Mouse (Mus musculus): ENCODE data around the gene Pcbp3. TPM values are rescaled to one million over a fixed set of nuclear protein-coding genes. Genes with fewer than 3 reads are reported as not detected.
A peak's percentile ranks its signal among the peaks of the same experiment; 100 is the strongest.

Pcbp3 gene
- polyA plus RNA-seq, 1 experiment from 2014 or later = 43.5 TPM

GRCm38 (mm10) chr10:76874398-76874797 is 87.3 kb downstream of the Pcbp3 start:
- H3K9ac ChIP-seq = no peak overlapping the region
- H3K4me1 ChIP-seq (replicated peaks) = peaks cover 16% of the 10 kb centered on the region; the same call in 1 of the 2 replicates
- H3K27me3 ChIP-seq (replicated peaks) = no peaks in the 10 kb centered on the region
- WGBS = 79% methylated on average over 1 of the region's 1 CpGs
- H3K9me3 ChIP-seq = no peaks in the 10 kb centered on the region
- H3K36me3 ChIP-seq = no peaks in the 10 kb centered on the region
- no peak overlapping the region for H3K27ac ChIP-seq
- H3K4me2 ChIP-seq (replicated peaks) = no peak overlapping the region
- H3K4me3 ChIP-seq (replicated peaks) = no peak overlapping the region
- peak; percentile 36; the same call in 1 of the 2 replicates for ATAC-seq

- Histone ChIP-seq H3K9ac (no peak overlapping the region), H3K36me3 (no peaks in the 10 kb centered on the region), H3K4me1 (replicated peaks) (peaks cover 16% of the 10 kb centered on the region; the same call in 1 of the 2 replicates), H3K9me3 (no peaks in the 10 kb centered on the region), H3K4me3 (replicated peaks) (no peak overlapping the region), H3K27ac (no peak overlapping the region), H3K27me3 (replicated peaks) (no peaks in the 10 kb centered on the region), H3K4me2 (replicated peaks) (no peak overlapping the region)
- no peak for ATAC-seq
- WGBS = 44% methylated on average over 10 of the region's 10 CpGs
Measured at GRCm38 (mm10) chr10:76873948-76874347, 87.7 kb downstream of the Pcbp3 start.

GRCm38 (mm10) chr10:76872736-76873135 is 89.0 kb downstream of the Pcbp3 start:
- Histone ChIP-seq H3K9ac (no peak overlapping the region), H3K27ac (no peak overlapping the region), H3K9me3 (no peaks in the 10 kb centered on the region), H3K4me2 (replicated peaks) (no peak overlapping the region), H3K4me3 (replicated peaks) (no peak overlapping the region), H3K4me1 (replicated peaks) (peaks cover 16% of the 10 kb centered on the region; the same call in 1 of the 2 replicates), H3K27me3 (replicated peaks) (no peaks in the 10 kb centered on the region), H3K36me3 (no peaks in the 10 kb centered on the region)
- ATAC-seq = no peak
- 78% methylated on average over 8 of the region's 8 CpGs for WGBS

GRCm38 (mm10) chr10:76865936-76866335 is 95.8 kb downstream of the Pcbp3 start:
- Histone ChIP-seq H3K4me3 (replicated peaks) (no peak overlapping the region), H3K9me3 (no peaks in the 10 kb centered on the region), H3K9ac (no peak overlapping the region), H3K4me1 (replicated peaks) (no peaks in the 10 kb centered on the region), H3K27ac (no peak overlapping the region), H3K27me3 (replicated peaks) (no peaks in the 10 kb centered on the region), H3K36me3 (no peaks in the 10 kb centered on the region), H3K4me2 (replicated peaks) (no peak overlapping the region)
- ATAC-seq = no peak

- Histone ChIP-seq H3K9ac (no peak overlapping the region), H3K4me1 (replicated peaks) (no peaks in the 10 kb centered on the region), H3K27me3 (replicated peaks) (no peaks in the 10 kb centered on the region), H3K4me3 (replicated peaks) (no peak overlapping the region), H3K27ac (no peak overlapping the region), H3K4me2 (replicated peaks) (no peak overlapping the region), H3K36me3 (no peaks in the 10 kb centered on the region), H3K9me3 (no peaks in the 10 kb centered on the region)
- 56% methylated on average over 3 of the region's 3 CpGs for WGBS
- ATAC-seq = no peak
Measured at GRCm38 (mm10) chr10:76860998-76861397, 100.7 kb downstream of the Pcbp3 start.

GRCm38 (mm10) chr10:76859355-76860127 is 102.1 kb downstream of the Pcbp3 start:
- ATAC-seq = no peak
- Histone ChIP-seq H3K9me3 (no peaks in the 10 kb centered on the region), H3K4me1 (replicated peaks) (no peaks in the 10 kb centered on the region), H3K27me3 (replicated peaks) (no peaks in the 10 kb centered on the region), H3K36me3 (no peaks in the 10 kb centered on the region), H3K4me3 (replicated peaks) (no peak overlapping the region), H3K4me2 (replicated peaks) (no peak overlapping the region), H3K27ac (no peak overlapping the region), H3K9ac (no peak overlapping the region)
- WGBS = 68% methylated on average over 12 of the region's 12 CpGs

- Histone ChIP-seq H3K4me2 (replicated peaks) (no peak overlapping the region), H3K27ac (no peak overlapping the region), H3K4me1 (replicated peaks) (no peaks in the 10 kb centered on the region), H3K9me3 (no peaks in the 10 kb centered on the region), H3K27me3 (replicated peaks) (no peaks in the 10 kb centered on the region), H3K9ac (no peak overlapping the region), H3K4me3 (replicated peaks) (no peak overlapping the region), H3K36me3 (no peaks in the 10 kb centered on the region)
- ATAC-seq = no peak
- WGBS = 92% methylated on average over 2 of the region's 2 CpGs
Measured at GRCm38 (mm10) chr10:76857879-76858278, 103.8 kb downstream of the Pcbp3 start.

- no peak for ATAC-seq
- no peaks in the 10 kb centered on the region for H3K9me3 ChIP-seq
- H3K4me1 ChIP-seq (replicated peaks) = no peaks in the 10 kb centered on the region
- no peak overlapping the region for H3K4me3 ChIP-seq (replicated peaks)
- H3K9ac ChIP-seq = no peak overlapping the region
- H3K27ac ChIP-seq = no peak overlapping the region
- H3K27me3 ChIP-seq (replicated peaks) = no peaks in the 10 kb centered on the region
- no peak overlapping the region for H3K4me2 ChIP-seq (replicated peaks)
- WGBS = 81% methylated on average over 5 of the region's 5 CpGs
- no peaks in the 10 kb centered on the region for H3K36me3 ChIP-seq
Measured at GRCm38 (mm10) chr10:76846480-76846879, 115.2 kb downstream of the Pcbp3 start.

- H3K27ac ChIP-seq = no peak overlapping the region
- H3K4me1 ChIP-seq (replicated peaks) = no peaks in the 10 kb centered on the region
- no peak overlapping the region for H3K4me3 ChIP-seq (replicated peaks)
- ATAC-seq = no peak
- WGBS = 86% methylated on average over 4 of the region's 4 CpGs
- no peaks in the 10 kb centered on the region for H3K9me3 ChIP-seq
- no peak overlapping the region for H3K4me2 ChIP-seq (replicated peaks)
- no peak overlapping the region for H3K9ac ChIP-seq
- no peaks in the 10 kb centered on the region for H3K36me3 ChIP-seq
- H3K27me3 ChIP-seq (replicated peaks) = no peaks in the 10 kb centered on the region
Measured at GRCm38 (mm10) chr10:76844901-76845300, 116.8 kb downstream of the Pcbp3 start.

GRCm38 (mm10) chr10:76844365-76844764 is 117.3 kb downstream of the Pcbp3 start:
- Histone ChIP-seq H3K27ac (no peak overlapping the region), H3K36me3 (no peaks in the 10 kb centered on the region), H3K27me3 (replicated peaks) (no peaks in the 10 kb centered on the region), H3K4me2 (replicated peaks) (no peak overlapping the region), H3K4me3 (replicated peaks) (no peak overlapping the region), H3K9me3 (no peaks in the 10 kb centered on the region), H3K9ac (no peak overlapping the region), H3K4me1 (replicated peaks) (no peaks in the 10 kb centered on the region)
- no peak for ATAC-seq
- WGBS = 78% methylated on average over 3 of the region's 3 CpGs

- no peak for ATAC-seq
- H3K9ac ChIP-seq = no peak overlapping the region
- no peak overlapping the region for H3K27ac ChIP-seq
Measured at GRCm38 (mm10) chr10:76842087-76842486, 119.6 kb downstream of the Pcbp3 start.

GRCm38 (mm10) chr10:76841220-76841619 is 120.5 kb downstream of the Pcbp3 start:
- WGBS = 92% methylated on average over 1 of the region's 1 CpGs
- no peak overlapping the region for H3K27ac ChIP-seq
- ATAC-seq = no peak
- no peak overlapping the region for H3K4me2 ChIP-seq (replicated peaks)
- no peaks in the 10 kb centered on the region for H3K27me3 ChIP-seq (replicated peaks)
- no peaks in the 10 kb centered on the region for H3K9me3 ChIP-seq
- no peak overlapping the region for H3K9ac ChIP-seq
- no peaks in the 10 kb centered on the region for H3K4me1 ChIP-seq (replicated peaks)
- H3K4me3 ChIP-seq (replicated peaks) = no peak overlapping the region
- no peaks in the 10 kb centered on the region for H3K36me3 ChIP-seq

More at GRCm38 (mm10) chr10:76842087-76842486, 119.6 kb downstream of the Pcbp3 start:
- Histone ChIP-seq H3K9me3 (no peaks in the 10 kb centered on the region), H3K27me3 (replicated peaks) (no peaks in the 10 kb centered on the region), H3K4me3 (replicated peaks) (no peak overlapping the region), H3K4me1 (replicated peaks) (no peaks in the 10 kb centered on the region), H3K36me3 (no peaks in the 10 kb centered on the region), H3K4me2 (replicated peaks) (no peak overlapping the region)
- 89% methylated on average over 3 of the region's 3 CpGs for WGBS

GRCm38 (mm10) chr10:76840566-76840965 is 121.1 kb downstream of the Pcbp3 start:
- Histone ChIP-seq H3K9me3 (no peaks in the 10 kb centered on the region), H3K27ac (no peak overlapping the region), H3K9ac (no peak overlapping the region), H3K27me3 (replicated peaks) (no peaks in the 10 kb centered on the region), H3K4me3 (replicated peaks) (no peak overlapping the region), H3K4me1 (replicated peaks) (no peaks in the 10 kb centered on the region), H3K4me2 (replicated peaks) (no peak overlapping the region), H3K36me3 (no peaks in the 10 kb centered on the region)
- peak; percentile 49 for ATAC-seq
- 63% methylated on average over 5 of the region's 5 CpGs for WGBS
